Mouse (Mus musculus): ENCODE data around the gene Pard3b. TPM values are rescaled to one million over a fixed set of nuclear protein-coding genes. Genes with fewer than 3 reads are reported as not detected.

Pard3b gene
- total RNA-seq, 2 experiments from 2014 or later, result 1.3 TPM; not detected in 1

DNA sequence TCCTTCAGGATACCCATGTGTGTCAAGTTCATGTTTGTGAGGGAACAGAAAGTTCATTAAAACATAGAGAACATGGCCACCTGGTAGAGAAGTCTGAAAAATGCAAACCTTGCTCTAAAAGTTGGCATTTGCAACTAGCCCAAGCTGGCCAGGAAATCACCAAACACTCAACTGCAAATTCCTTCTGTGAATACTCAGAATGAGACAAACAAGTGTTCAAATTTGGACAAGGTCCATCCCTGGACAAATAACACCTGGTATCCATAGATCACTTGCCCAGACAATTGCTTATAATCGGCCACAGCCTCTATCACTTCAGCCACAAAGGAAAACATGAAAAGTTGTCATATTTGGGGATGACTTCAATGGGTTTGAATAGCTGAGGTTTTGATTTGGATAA lies 701.6 kb downstream of the Pard3b start:
- ATAC-seq (replicated peaks; ENCODE audit: low FRiP score, poor library complexity, severe bottlenecking), result no peak

DNA sequence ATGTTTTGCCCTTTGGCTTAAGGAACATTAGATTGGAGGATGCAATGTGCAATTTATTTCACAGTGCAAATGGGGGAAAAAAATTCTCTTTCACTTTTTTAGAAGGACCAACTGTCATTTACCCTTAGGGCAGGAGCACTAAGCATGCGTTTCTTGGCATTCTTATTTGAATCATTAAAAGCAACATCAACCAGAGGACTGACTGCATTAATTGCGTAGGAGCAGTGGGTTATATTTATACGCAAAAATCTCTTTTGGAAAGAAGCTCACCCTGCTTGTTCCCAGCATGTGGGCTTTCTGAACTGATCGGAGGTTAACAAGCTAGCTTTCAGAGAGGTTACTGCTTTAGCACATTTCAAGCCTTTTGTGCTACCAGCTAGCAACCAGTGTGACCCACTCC lies 705.7 kb downstream of the Pard3b start:
- ATAC-seq (replicated peaks; ENCODE audit: low FRiP score, poor library complexity, severe bottlenecking), result no peak

DNA sequence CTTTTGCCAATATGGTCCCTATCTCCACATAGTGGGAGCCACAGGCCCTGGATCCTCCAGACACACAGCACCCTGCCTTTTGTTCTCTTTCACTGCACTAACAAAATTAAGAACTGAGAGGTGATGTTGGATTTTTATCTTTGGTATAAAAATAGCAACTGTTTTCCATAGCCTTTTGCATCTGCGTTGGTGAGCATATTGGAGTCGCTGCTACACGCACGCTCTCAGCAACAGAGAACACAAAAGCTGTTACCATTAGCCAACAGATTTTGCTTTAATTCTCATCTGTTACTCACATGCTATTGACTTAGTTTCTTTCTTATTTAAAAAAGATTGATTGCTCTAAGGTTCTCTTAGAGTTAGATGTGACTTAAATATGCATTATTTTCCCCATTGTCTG lies 709.7 kb downstream of the Pard3b start:
- no peak for ATAC-seq (replicated peaks; ENCODE audit: low FRiP score, poor library complexity, severe bottlenecking)

- no peak for ATAC-seq (replicated peaks; ENCODE audit: low FRiP score, poor library complexity, severe bottlenecking)
Observed at GRCm38 (mm10) chr1:62355496-62355895, 716.9 kb downstream of the Pard3b start.

DNA sequence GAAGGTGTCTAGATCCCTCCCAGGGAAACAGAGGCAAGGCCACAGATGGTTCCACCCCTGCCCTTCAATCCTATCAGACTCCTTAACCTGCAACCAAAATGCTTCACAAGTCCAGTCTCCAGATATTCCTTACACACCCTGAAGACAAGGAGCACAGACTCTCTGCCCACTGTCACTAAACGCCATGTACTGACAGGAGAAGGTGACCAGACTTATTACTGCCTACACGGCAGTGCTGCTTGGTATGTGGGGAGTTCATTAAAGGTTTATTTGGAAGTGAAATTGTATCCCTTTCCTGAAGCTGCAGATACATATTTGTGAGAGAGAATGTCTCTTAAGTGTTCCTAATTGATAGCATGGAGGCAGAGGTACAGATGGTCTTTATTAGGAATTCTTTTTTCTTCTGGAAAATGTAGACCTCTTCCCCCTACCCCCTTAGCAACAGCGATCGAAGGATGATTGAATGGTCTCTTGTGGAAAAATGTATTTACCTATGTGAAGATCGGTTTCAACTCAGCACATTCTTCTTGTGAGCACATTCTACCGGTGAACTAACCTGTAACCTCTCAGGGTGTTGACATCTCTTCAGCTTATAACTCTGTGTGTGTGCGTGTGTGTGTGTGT lies 735.9 kb downstream of the Pard3b start:
- ATAC-seq (replicated peaks; ENCODE audit: low FRiP score, poor library complexity, severe bottlenecking), result no peak

DNA sequence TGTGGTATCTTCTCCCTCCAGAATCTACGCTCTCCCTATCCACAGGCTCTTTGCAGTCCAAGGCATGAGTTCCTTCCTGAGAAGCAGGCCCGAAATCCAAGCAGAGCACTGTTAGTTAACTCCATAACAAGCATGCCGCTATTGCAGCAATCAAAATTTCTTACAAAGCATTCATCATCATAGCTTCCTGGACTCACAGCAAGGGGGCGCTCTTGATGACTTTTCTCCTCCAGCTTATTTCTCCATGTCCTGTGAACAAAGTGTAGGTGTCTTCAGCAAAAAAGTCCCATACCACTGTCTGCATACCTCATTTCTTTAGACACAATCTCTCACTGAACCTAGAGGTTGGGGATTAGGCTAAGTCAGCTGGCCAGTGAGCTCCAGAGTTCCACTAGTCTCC lies 739.7 kb downstream of the Pard3b start:
- ATAC-seq (replicated peaks; ENCODE audit: low FRiP score, poor library complexity, severe bottlenecking), result no peak

DNA sequence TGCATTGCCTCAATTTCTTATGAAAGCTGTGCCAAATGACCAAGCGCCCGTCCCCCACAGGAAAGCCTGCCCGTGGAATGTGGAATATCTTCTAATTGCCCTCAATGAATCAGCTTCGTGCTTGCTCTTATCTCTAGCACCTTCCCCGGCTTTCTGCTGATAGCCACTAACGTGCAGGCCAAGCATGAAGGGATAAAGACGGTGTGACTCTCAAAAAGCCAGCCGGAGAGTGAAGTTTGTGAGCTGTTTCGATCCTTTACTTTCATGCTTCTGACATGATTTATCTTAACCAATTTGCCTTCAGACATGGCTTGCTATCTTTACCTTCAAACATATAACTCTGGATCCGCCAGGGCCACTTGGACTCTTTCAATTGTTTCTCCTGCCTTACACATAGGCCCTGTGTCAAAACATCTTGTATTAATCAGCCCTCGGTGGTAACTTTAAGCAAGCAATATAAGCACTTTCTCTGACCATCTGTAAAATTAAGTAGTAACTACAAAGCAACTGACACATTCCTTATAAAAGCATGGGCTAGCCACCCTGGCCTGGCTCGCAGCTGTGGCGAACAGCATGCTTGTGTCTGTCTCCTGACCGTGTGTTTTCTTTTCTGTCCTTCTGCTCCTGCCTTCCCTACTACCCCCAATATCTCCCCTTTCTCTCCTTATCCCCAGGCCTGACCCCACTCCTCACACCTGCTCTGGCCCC lies 744.3 kb downstream of the Pard3b start:
- ATAC-seq (replicated peaks; ENCODE audit: low FRiP score, poor library complexity, severe bottlenecking), result no peak

GRCm38 (mm10) chr1:62384241-62384640 lies 745.6 kb downstream of the Pard3b start:
- no peak for ATAC-seq (replicated peaks; ENCODE audit: low FRiP score, poor library complexity, severe bottlenecking)

DNA sequence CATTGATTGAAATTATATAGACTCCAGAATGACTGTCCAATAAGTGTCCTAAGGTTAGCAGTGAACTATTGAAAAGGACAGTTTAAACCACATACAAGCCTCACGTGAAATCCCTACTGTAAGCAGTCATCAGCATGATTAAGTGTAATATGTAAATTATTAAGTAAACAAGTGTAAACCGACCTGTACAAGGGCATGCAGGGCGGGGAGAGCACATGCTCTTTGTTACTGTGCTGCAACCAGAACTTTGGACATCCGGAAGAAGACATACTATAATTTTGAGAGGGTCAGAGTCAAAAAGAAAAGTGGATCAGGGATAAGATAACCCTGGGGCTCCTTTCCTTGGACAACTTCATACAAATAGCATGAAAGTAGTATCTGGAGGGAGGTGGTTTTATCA lies 749.4 kb downstream of the Pard3b start:
- ATAC-seq (replicated peaks; ENCODE audit: low FRiP score, poor library complexity, severe bottlenecking), result no peak

GRCm38 (mm10) chr1:62392863-62393262 lies 754.2 kb downstream of the Pard3b start:
- ATAC-seq (replicated peaks; ENCODE audit: low FRiP score, poor library complexity, severe bottlenecking), result no peak

DNA sequence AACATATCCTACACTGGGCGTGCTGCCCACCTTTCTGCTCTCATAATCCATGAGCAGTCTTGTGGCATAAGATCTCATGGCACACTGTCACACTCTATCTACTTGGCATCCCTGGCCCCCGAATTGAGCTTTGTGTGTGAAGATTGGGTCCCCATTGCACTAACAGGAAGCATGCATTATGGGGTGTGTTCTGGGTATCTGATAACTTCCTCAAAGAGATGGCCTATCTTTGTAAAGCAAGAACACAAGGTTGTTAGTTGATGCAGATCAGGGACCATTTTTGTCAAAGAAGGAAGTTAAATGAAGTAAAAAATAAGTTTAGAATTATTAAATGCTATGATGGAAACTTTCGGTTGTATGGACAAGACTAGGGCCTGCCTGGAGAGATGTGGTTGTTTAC lies 755.9 kb downstream of the Pard3b start:
- ATAC-seq (replicated peaks; ENCODE audit: low FRiP score, poor library complexity, severe bottlenecking), result no peak

DNA sequence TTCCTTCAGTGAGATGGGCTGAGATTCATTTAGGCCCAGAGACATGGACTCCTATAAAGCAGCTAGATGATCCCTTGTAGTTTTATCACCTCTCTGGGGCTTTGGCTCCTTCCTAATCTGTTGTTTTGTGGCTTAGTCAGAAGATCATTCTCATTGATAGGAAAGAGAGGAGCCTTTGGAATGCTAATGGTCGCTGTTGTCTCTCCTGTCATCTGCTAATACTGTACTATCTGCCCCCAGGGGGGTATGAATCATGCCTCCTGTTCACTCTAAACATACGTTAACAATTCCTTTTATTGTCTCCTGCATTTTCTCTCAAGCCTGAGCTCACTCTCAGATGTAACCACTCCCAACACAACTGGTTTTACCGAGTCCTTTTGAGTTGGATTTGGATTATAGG lies 759.6 kb downstream of the Pard3b start:
- no peak for ATAC-seq (replicated peaks; ENCODE audit: low FRiP score, poor library complexity, severe bottlenecking)

GRCm38 (mm10) chr1:62398738-62399137 lies 760.1 kb downstream of the Pard3b start:
- ATAC-seq (replicated peaks; ENCODE audit: low FRiP score, poor library complexity, severe bottlenecking), result no peak

- ATAC-seq (replicated peaks; ENCODE audit: low FRiP score, poor library complexity, severe bottlenecking), result no peak
Observed at GRCm38 (mm10) chr1:62405061-62405460, 766.4 kb downstream of the Pard3b start.

GRCm38 (mm10) chr1:62411368-62411767 lies 772.7 kb downstream of the Pard3b start:
- no peak for ATAC-seq (replicated peaks; ENCODE audit: low FRiP score, poor library complexity, severe bottlenecking)

DNA sequence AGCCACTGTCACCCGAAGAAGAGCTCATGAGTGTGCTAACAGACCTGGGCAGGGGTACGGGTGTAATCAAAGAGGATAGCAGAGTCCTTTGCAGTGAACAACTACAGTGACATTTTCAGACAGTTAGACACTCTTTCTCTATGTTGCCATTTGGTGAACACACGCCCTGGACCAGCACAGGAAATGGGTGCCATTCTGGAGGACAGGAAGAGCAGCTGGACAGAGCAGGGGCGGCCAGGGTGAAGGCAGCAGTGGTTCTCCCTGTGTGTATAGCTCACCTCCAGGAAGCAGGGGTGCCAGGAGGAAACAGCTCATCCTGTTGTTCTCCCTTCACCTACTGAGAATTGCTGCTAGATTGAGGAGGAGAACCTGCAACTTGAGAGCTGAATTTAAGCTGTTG lies 773.4 kb downstream of the Pard3b start:
- no peak for ATAC-seq (replicated peaks; ENCODE audit: low FRiP score, poor library complexity, severe bottlenecking)

- ATAC-seq (replicated peaks; ENCODE audit: low FRiP score, poor library complexity, severe bottlenecking), result no peak
Observed at GRCm38 (mm10) chr1:62412988-62413387, 774.4 kb downstream of the Pard3b start.

DNA sequence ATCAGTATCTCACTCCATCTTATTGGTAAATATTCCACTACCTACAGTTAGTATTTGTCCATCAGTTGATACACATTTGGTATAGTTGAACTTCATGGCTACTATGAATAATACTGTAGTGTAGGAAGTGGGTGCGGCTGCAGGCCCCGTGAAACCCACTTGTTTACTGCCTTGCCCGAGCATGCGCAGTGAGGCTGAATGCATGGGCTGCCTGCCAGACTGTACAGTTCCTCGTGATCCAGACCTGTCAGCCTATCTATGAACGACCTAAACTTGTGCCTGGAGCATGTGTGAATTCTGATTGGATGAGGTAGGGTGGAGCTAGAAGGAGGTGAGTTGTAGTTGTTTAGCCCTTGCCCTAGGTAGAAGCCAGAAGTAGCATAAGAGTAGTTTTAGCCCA lies 775.9 kb downstream of the Pard3b start:
- ATAC-seq (replicated peaks; ENCODE audit: low FRiP score, poor library complexity, severe bottlenecking), result no peak

DNA sequence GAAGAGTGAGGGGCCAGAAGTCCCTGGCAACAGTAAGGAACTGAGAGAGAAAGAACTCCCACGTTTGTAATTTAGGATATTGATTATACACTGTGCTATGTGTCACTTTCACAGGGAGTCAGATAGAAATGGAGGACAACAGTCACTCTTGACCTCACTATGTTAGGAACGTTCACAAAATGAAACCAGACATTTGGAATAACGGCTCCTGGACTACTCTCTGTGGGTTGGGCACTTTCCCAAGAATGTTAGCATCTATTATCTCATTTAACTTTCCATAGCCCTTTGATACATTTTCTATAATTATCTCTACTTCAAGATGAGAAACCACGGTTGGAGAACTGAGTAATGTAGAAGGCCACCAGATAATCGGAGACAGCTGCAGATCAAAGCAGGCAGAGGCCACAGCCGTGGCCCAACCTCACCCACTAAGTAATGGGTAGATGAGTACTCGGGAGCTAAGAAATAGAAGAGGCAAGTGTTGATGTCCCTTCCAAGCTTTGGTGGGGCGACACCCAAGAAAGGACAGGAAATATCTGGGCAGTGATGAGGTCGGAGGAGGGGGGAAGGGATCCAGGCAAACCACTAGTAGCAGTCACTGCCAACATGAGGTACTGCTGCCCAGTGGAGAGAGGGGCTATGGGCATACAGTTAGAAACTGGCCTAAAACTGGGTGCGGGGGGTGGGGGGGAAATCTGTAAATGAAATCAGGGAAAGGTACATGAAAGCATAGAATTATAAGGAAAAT lies 778.2 kb downstream of the Pard3b start:
- no peak for ATAC-seq (replicated peaks; ENCODE audit: low FRiP score, poor library complexity, severe bottlenecking)

GRCm38 (mm10) chr1:62422896-62423650 lies 784.4 kb downstream of the Pard3b start:
- ATAC-seq (replicated peaks; ENCODE audit: low FRiP score, poor library complexity, severe bottlenecking), result no peak

Measured in erythroid progenitor cell, adult 5-6 weeks (primary cell).